Mouse (Mus musculus): ENCODE measurements around the gene Fgf5.

DNA sequence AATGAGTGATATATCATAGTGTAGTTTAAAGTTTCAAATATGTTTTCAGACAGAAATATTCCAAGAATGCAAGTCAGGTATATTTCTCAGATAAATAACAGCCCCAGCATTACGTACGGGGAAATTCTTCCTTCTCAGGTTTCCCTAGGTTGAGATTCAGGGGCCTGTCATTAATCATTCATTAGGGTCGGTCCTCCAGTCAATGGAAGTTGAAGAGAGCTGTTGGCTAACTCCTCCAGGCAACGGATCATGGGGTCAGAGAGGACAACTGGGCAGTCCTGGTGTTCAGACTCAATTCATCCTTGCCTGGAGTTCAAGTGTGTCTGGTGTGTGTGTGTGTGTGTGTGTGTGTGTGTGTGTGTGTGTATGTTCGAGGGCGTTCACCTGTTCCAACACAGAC is 837 bp upstream of the Fgf5 start:
- no peak for TF ChIP-seq TAL1 (IDR thresholded peaks at IDR 0.05; ENCODE audit: low read length)
- TF ChIP-seq GATA1 (IDR thresholded peaks at IDR 0.05; ENCODE audit: low read length) = no peak

All from erythroblast, embryonic 14.5 days (primary cell).